Mouse (Mus musculus) lung, postnatal 0 days (tissue): ENCODE data around the gene Ttbk2.

Experiments used
- CTCF ChIP-seq: IDR thresholded peaks from 2 replicates; pipeline ENCODE4 v1.5.1; 2016; ENCODE audit warnings: antibody characterized with exemption, mild to moderate bottlenecking
- EP300 ChIP-seq: IDR thresholded peaks from 2 replicates; pipeline ENCODE4 v1.6.1; 2016; ENCODE audit warnings: antibody characterized with exemption, mild to moderate bottlenecking, control low read depth

DNA sequence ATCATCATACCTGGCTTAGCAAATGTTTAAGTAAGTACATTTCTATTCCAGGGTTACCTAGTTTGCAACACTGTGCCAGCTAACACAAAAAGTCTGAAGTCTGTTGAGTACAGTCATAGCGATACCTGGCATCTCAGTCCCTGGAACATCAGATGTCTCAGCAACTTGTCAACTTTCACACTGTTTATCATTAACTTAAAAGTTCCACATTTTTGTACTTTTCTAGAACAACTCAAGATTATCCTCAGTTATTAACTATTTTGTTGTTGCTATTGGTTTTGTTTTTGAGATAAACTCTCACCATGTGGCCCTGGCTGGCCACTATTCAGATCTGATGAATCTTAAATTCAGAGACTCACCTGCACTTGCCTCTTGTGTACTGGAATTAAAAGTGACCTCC, 13.0 kb upstream of the Ttbk2 start:
- TF ChIP-seq CTCF (no peak), EP300 (no peak)
